Mouse (Mus musculus) lung, adult 2 months (tissue): ENCODE measurements at regions not wholly inside any gene's neighbourhood (a gene's known extent, or its start where the extent isn't known, plus 50 kb on each side); places are given as distances from the start of the nearest gene placed in this dataset.

Source experiments
- CTCF ChIP-seq: fragments of 200-500 bp; IDR thresholded peaks from 2 replicates; pipeline ENCODE4 v1.5.1; 2011; ENCODE audit warnings: mild to moderate bottlenecking, low read length, control low read depth; ENCODE audit not compliant: insufficient read depth
- POLR2A ChIP-seq: fragments of 200-500 bp; IDR thresholded peaks from 2 replicates; pipeline ENCODE4 v1.6.1; 2011; ENCODE audit warnings: low read depth, mild to moderate bottlenecking, control low read depth, low read length, borderline replicate concordance; ENCODE audit errors: extremely low read depth

DNA sequence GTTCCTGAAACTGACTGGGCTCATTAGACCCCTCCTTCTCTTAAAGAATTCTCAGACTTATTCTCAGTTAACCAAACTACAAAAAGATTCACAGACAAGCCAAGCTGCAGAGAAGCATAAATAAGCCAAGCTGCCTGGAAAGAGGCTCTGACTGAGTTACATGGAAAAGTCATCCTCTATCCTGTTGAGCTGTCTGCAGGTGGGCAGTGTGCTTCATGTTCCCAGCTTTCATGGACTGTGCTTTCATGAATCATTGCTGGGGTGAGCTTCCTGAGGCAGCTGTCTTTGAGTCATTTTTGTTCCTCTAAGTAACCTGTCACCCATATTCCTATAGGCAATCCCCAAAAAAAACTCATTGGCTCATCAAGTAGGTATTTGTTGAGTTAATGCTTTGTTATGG lies 301.8 kb upstream of the Zwint start:
- TF ChIP-seq CTCF: no peak
- TF ChIP-seq POLR2A: no peak
